Mouse (Mus musculus) layer of hippocampus, adult 9-10 months (tissue): ENCODE results near the gene Avpi1.

Source experiments
- DNase-seq: peaks from one replicate; pipeline ENCODE4 v3.0.0; 2022; ENCODE audit warnings: low spot score

Avpi1 gene

DNA sequence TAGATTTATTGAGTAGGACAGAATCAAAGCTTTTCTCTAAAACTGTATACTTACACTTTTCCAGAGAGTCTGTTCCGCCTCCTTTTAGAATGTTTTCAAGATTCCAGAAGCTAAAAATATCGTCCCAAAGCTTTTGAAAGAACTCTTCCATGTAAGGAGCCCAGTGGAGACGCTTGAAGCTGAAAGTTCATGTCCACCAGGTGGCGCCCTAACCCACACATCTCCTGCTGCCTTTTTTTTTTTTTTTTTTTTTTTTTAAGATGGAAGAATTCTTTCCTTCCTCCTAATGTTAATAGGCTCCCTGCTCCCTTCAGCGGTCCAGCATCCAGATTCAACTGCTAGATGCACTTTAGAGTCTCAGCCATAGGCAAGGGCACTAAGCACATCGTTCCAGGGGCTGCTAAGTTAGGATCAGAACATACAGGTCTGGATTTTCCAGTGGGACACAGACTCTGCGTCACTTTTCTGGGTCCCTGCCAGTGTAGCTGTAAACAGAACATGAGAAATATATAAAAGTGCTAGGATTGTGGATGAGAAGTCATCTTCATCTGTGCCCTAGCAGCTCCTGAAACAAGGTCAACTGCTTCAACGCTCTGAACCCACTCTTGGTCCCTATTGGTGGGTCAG lies 15.8 kb upstream of the Avpi1 start:
- peak; percentile 84 for DNase-seq

DNA sequence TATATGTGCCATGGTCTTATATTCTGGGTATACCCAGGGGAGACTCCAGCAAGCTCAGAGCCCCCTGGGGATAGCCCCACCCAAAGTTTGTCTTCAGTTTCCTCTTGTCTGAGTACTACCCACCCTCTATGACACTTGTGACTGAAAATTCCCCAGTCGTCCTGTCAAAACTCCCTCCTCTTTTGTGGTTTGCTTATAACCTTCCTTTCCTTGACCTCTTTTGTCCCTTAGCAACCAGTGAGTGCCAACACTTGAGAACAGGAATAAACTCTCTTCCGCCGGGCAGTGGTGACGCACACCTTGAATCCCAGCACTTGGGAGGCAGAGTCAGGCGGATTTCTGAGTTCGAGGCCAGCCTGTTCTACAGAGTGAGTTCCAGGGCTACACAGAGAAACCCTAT lies 15.2 kb upstream of the Avpi1 start:
- DNase-seq, result no peak

DNA sequence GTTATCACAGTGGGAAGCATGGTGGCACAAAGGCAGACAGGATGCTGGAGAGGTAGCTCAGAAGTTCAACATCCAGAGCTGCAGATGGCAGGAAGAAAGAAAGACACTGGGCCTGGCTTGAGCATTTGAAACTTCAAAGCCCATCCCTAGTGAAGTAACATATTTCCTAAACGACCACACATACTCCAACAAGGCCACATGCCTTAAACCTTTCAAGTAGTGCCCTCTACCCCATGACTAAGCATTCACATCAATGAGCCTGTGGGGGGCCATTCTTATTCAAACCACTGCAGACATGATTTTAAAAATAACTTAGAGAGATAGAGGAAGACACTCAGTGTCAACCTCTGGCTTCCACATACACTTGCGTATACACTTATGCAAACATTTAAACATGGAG lies 13.9 kb upstream of the Avpi1 start:
- DNase-seq, result no peak

DNA sequence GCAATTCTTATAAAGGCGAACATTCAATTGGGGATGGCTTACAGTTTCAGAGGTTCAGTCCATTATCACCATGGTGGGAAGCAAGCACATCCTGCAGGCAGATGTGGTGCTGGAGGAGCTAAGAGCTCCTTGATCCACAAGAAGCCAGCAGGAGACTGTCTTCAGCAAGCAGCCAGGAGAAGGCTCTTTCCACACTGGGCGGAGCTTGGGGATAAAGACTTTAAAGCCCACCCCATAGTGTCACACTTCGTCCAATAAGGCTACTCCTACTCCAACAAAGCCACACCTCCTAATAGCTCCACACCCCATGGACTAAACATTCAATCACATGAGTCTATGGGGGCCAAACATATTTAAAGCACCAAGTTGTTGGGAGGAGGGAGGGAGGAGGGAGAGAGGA lies 13.1 kb upstream of the Avpi1 start:
- no peak for DNase-seq

- DNase-seq, result no peak
Observed at GRCm38 (mm10) chr19:42139724-42140517, 11.1 kb upstream of the Avpi1 start.

- DNase-seq, result no peak
Observed at GRCm38 (mm10) chr19:42138517-42139285, 9.8 kb upstream of the Avpi1 start.

DNA sequence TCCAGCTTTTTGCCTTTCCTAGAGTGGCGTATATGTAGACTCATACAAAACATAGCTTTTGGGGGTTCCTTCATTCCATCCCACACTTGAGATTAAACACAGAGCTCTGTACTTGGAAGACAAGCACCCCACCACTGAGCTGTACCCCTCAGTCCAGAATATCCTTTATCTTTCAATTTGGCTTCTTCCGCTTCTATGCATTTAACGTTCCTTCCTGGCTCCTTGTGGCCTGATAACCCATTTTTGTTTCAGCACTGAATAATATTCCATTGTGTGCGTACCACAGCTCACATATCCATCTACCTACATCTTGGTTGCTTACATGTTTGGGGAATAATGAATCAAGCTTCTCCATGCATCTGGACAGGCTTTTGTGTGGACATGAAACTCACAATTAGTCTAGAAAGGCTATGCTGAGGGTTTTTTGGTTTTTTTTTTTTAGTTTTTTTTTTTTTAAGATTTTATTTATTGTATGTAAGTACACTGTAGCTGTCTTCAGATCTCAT lies 8.4 kb upstream of the Avpi1 start:
- no peak for DNase-seq

GRCm38 (mm10) chr19:42136126-42136525 lies 7.3 kb upstream of the Avpi1 start:
- no peak for DNase-seq

GRCm38 (mm10) chr19:42135070-42135469 lies 6.2 kb upstream of the Avpi1 start:
- DNase-seq, result no peak

DNA sequence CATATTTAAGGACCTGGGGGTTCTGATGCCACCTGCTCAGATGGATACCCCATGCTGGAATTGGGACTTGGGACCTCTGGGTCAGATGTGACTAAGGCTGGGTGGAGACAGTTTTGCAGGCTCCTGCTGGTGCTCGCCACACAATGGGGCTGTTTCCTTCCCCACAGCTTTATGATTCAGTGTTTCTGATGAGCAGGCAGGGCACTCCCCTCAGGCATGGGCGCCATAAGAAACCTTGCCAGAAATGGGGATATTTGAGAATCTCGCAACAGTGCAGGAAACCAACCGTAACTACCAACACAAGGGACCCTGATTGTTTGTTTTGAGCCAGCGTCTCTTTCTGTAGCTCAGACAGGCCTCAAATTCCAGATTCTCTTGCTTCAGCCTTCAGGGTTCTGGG lies 2.2 kb upstream of the Avpi1 start:
- no peak for DNase-seq

DNA sequence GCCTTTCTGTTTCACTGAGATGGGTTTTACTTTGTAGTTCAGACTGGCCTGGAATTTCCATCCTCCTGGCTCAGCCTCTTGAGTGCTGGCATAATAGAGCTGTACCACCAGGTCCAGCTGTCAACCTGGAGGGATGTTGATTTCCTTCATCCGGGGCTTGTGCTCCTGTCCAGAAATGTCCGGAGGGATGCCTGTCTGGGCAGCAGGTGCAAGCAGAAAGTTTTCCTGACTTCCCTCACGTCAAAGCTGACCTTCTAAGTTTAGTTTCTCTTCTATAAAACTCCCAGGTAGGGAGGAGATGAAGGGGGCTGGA lies 1.4 kb upstream of the Avpi1 start:
- DNase-seq, result no peak

DNA sequence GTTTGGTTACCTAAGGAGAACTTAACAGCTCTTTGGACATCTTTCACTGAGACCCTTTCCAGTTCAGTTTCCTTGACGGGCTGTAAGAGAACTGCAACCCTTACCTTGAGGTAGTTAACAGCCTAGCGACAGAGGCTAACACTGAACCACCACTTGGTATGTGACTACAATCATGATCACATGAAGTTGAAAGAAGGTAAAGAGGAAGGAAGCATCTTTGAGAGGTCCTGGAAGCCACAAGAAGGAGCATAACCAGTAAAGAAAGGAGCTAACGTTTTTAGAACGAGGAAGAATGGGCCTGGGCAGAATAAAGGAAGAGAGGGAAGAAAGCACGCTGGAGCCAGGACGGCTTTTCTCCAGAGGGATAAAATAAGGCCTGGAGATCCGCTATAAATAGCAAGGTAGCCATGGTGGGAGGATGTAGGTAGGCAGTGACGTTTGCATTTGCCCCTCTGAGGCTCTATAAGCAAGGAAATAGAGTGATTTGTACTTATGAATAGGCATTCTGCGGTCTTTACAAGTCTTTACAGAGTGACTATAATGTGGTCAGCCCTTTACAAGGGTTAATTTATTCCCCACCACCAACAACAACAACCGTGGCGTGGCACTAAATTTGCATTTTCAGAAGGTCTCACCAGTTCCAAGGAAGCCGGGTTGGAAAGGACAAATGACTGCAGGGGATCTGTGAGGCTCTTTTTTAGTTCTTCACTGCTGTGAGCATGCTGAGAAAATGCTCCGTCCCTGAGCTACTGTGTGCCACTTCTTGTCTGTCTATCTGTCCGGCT lies 842 bp upstream of the Avpi1 start:
- no peak for DNase-seq

- DNase-seq, result no peak
Observed at GRCm38 (mm10) chr19:42128052-42128740, 663 bp downstream of the Avpi1 start.

DNA sequence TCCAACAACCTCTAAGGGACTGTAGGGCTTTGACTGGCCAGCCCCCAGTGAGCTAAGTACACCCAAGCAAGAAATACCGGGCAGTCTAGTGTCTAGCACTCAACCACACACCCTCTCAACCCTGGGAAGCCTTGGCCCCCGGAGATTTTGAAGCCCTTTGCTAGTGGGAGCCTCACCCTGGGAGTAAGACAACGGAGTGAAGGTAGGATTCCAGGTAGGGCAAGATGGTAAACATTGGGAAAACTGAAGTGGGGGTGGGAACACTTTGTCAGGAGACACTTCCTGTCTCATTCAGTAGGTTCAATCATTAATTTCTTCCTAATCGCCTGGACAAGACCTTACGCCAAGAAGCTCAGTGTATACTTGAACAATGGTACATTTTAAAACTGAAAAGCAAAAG lies 1.8 kb downstream of the Avpi1 start:
- DNase-seq, result no peak

DNA sequence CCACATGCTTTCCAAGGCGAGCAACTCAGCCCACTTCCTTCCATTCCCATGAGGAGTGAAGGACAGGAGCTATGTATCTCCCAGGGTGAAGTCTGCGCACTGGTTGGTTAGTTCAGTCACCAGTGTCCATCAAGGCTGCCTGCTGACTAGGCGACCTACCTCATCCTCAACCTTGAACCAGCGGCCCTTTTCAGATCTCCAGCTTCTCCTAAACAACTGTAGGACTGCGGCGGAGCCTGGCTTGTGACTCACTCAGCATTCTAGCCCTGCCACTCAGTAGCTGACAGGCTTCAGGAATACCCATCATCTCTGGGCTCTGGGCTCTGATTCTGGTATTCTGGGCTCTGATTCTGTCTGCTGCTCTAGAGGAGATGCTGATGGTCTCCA lies 2.6 kb downstream of the Avpi1 start:
- DNase-seq, result no peak

GRCm38 (mm10) chr19:42125501-42126218 lies 3.2 kb downstream of the Avpi1 start:
- no peak for DNase-seq

- DNase-seq, result no peak
Observed at GRCm38 (mm10) chr19:42124684-42125083, 4.2 kb downstream of the Avpi1 start.

- no peak for DNase-seq
Observed at GRCm38 (mm10) chr19:42120451-42120850, 8.4 kb downstream of the Avpi1 start.

DNA sequence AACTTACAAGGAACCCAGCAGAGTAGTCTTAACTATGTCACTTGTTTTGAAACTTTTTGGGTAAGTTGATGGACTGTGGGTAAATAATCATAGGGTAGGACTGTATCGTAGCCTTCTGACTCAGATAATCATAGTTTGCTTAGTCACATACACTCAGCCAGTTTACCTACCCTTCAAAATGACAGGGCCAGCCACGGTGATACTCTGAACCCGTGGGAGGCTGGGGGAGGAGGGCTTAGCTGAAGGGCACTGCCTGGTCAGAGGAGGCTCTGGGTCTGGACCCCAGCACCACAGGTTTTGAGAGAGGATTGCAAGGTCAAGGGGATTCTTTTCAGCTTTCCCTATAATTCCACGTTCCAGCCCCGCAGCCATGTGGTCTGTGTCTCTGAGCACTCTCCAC lies 10.3 kb downstream of the Avpi1 start:
- DNase-seq, result no peak

DNA sequence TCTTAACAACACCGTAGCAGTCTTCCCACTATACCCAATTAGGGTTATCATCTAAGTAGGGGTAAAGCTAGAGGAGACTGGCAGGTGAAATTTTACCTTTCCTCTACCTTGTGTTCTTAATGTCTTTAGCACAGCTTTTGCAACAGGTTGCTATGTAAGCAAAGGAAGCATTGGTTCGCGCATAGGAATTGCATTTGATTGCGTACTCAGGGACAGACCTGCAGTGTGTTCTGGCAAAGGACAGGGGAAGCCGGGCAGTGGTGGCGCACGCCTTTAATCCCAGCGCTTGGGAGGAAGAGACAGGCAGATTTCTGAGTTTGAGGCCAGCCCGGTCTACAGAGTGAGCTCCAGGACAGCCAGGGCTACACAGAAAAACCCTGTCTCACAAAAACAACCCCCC lies 10.7 kb downstream of the Avpi1 start:
- DNase-seq, result no peak

- no peak for DNase-seq
Observed at GRCm38 (mm10) chr19:42115783-42116335, 13.0 kb downstream of the Avpi1 start.
